Mouse (Mus musculus) gonadal fat pad, adult 2 months (tissue): Measurements from ENCODE around the gene Prkag1. TPM values are rescaled to one million over a fixed set of nuclear protein-coding genes. Genes with fewer than 3 reads are reported as not detected.
"Not testable (repeated sequence)": the region's sequence is repeated elsewhere in the genome, so short reads cannot be mapped to it uniquely, and the experiment has no call there.

Experiments
- DNase-seq: peaks from one replicate; pipeline ENCODE4 v3.0.0-alpha.2; 2012; ENCODE audit warnings: low read depth
- polyA plus RNA-seq: library from polyadenylated mRNA; depleted of rRNA; stranded (reverse); fragments of >200 nt; gene quantifications from 2 replicates; pipeline ENCODE4 v1.2.3, GENCODE M21; 2012

Prkag1 gene
- polyA plus RNA-seq, 1 experiment = 101 TPM

- no peak for DNase-seq
Measured at GRCm38 (mm10) chr15:98823434-98823833, 7.9 kb downstream of the Prkag1 start.

GRCm38 (mm10) chr15:98822147-98822546, 9.2 kb downstream of the Prkag1 start:
- DNase-seq = no peak

- no peak for DNase-seq
Measured at GRCm38 (mm10) chr15:98821403-98821802, 9.9 kb downstream of the Prkag1 start.

GRCm38 (mm10) chr15:98820937-98821336, 10.4 kb downstream of the Prkag1 start:
- DNase-seq = no peak

- no peak for DNase-seq
Measured at GRCm38 (mm10) chr15:98818171-98818570, 13.2 kb downstream of the Prkag1 start.

- DNase-seq = no peak
Measured at GRCm38 (mm10) chr15:98812741-98813424, 18.4 kb downstream of the Prkag1 start.

- not testable (repeated sequence) for DNase-seq
Measured at GRCm38 (mm10) chr15:98810212-98810611, 21.1 kb downstream of the Prkag1 start.

- no peak for DNase-seq
Measured at GRCm38 (mm10) chr15:98809390-98809789, 21.9 kb downstream of the Prkag1 start, which contains the start of gene Ddn. TSS of gene Ddn (minus strand) at chr15:98809490.

GRCm38 (mm10) chr15:98808651-98809134, 22.6 kb downstream of the Prkag1 start:
- no peak for DNase-seq

- no peak for DNase-seq
Measured at GRCm38 (mm10) chr15:98807895-98808650, 23.2 kb downstream of the Prkag1 start.

- DNase-seq = no peak
Measured at GRCm38 (mm10) chr15:98806809-98807770, 24.2 kb downstream of the Prkag1 start.

- DNase-seq = no peak
Measured at GRCm38 (mm10) chr15:98806071-98806808, 25.1 kb downstream of the Prkag1 start.

- DNase-seq = no peak
Measured at GRCm38 (mm10) chr15:98805324-98806040, 25.8 kb downstream of the Prkag1 start.

- DNase-seq = no peak
Measured at GRCm38 (mm10) chr15:98804054-98804453, 27.3 kb downstream of the Prkag1 start.

- no peak for DNase-seq
Measured at GRCm38 (mm10) chr15:98802926-98803325, 28.4 kb downstream of the Prkag1 start.

GRCm38 (mm10) chr15:98799396-98799795, 31.9 kb downstream of the Prkag1 start:
- DNase-seq = no peak

GRCm38 (mm10) chr15:98798903-98799302, 32.4 kb downstream of the Prkag1 start:
- no peak for DNase-seq

GRCm38 (mm10) chr15:98797835-98798492, 33.4 kb downstream of the Prkag1 start:
- DNase-seq = no peak

GRCm38 (mm10) chr15:98796803-98797595, 34.3 kb downstream of the Prkag1 start:
- DNase-seq = no peak
